Mouse (Mus musculus) activated CD4-positive, CD25-positive, alpha-beta regulatory T cell (primary cell): ENCODE results near the gene Olfr993. TPM values are rescaled to one million over a fixed set of nuclear protein-coding genes. Genes with fewer than 3 reads are reported as not detected.

ENCODE experiments used
- polyA plus RNA-seq, 2 experiments: library from polyadenylated mRNA; unstranded; fragments of 100-300 nt; shearing (Covaris generic); gene quantifications; one replicate each; pipeline ENCODE4 v1.2.1; 2017

The Olfr993 gene
- polyA plus RNA-seq: not detected

DNA sequence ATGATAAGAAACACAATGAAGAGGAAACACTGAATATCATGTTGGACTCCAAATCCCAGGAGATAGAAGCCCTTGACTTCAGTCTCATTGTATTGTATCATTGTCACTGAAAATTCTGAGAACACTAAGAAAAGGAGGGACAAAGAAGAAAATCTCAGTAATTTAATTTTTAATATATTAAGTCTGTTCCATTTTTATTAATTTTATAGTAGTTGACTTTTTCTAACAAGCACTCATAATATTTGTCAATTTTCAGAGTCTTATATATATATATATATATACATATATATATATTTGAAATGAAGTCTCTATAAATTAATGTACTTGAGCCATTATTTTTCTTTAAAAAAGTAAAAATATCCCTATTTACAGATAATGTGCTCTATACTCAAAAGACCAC, at the start of gene Olfr993:
Gene Olfr993, minus strand, starts transcription at position 101 of the 400 bp plus-strand sequence.

DNA sequence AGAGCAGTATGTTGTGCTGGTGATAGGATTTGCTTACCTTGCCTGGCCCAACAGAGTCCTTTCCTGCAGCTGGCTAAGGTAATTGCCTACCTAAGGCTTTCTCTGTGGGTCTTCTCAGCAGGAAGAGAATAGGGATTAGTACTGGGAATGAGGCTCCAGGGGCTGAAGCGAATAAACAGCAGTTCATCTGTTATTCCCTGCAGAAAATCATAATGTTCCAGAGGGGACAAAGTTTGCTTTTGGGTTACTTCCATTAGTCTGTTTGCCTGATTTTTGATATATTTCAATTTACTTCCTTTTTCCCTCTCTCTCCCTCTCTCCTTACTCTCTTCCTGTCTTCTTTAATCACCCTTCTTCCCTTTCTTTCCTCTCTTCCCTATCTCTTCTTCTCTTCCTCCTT, 28.9 kb upstream of the Olfr993 start, which contains the start of gene Olfr995:
Gene Olfr995, minus strand, starts transcription at position 101 of the 400 bp plus-strand sequence.

DNA sequence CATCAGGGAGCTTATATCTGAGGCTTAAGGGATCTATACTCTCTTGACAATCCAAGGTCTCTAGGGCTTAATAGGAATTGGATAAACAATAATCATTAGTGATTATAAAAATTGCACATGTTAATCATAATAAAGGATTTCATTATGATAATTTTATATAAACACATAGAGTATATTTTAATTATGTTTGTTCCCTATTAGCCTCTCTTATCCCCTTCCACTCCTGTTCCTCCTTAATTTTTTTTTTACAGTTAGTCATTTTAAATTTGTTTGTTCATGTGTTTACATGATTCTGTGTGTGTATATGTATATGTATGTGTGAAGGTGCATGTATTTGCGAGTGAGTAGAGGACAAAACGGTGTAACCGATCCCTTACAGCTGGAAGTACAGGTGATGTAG, 21.7 kb upstream of the Olfr993 start, which contains the start of gene Olfr994:
Gene Olfr994, minus strand, starts transcription at position 101 of the 400 bp plus-strand sequence.

DNA sequence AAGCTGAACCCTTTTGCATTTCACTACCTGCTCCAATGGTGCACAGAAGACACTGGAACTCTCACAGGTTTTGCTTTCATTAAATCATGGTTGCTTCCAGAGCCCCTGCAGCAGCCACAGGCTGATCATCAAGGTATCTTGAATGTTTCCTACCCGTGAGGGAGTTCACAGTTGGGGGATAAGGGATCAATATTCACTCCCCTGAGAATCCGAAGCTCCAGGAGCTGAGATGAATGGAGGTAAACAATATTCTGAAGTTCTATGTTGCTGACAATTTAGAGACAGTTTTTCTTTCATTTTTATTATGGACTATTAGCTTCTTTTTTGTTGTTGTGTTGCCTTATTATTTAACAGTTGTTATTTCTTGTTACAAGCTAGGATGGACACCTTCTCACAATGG, 5.3 kb downstream of the Olfr993 start, which contains the start of gene Olfr992:
Gene Olfr992, minus strand, starts transcription at position 101 of the 400 bp plus-strand sequence.

Other genes starting within 250 kb of the Olfr993 start
- not detected for gene Lrrc55, start 217.7 kb downstream of the Olfr993 start, polyA plus RNA-seq
- gene Olfr987, start 75.6 kb downstream of the Olfr993 start, polyA plus RNA-seq: under 1 TPM in 1 of 2 experiments, not detected in 1; 0.47 TPM
- gene Olfr988, start 51.6 kb downstream of the Olfr993 start, polyA plus RNA-seq: not detected
- gene Olfr992, start 5.4 kb downstream of the Olfr993 start, polyA plus RNA-seq: not detected
- gene Olfr994, start 21.6 kb upstream of the Olfr993 start, polyA plus RNA-seq: under 1 TPM in 1 of 2 experiments, not detected in 1; 0.39 TPM
- under 1 TPM in 1 of 2 experiments, not detected in 1; 0.34 TPM for gene Olfr995, start 28.8 kb upstream of the Olfr993 start, polyA plus RNA-seq
- not detected for gene 4833423E24Rik, start 104.1 kb upstream of the Olfr993 start, polyA plus RNA-seq
- gene Olfr996, start 164.3 kb upstream of the Olfr993 start, polyA plus RNA-seq: not detected
- not detected for gene Olfr998, start 174.1 kb upstream of the Olfr993 start, polyA plus RNA-seq
- gene Olfr1000, start 197.0 kb upstream of the Olfr993 start, polyA plus RNA-seq: not detected
- gene Olfr1002, start 235.8 kb upstream of the Olfr993 start, polyA plus RNA-seq: not detected
- gene Olfr154, start 249.6 kb upstream of the Olfr993 start, polyA plus RNA-seq: not detected